Mouse (Mus musculus): ENCODE measurements around the gene Cypt12. TPM values are rescaled to one million over a fixed set of nuclear protein-coding genes. Genes with fewer than 3 reads are reported as not detected.

Cypt12 gene
- not detected for polyA plus RNA-seq (2017; shearing (Covaris generic))

DNA sequence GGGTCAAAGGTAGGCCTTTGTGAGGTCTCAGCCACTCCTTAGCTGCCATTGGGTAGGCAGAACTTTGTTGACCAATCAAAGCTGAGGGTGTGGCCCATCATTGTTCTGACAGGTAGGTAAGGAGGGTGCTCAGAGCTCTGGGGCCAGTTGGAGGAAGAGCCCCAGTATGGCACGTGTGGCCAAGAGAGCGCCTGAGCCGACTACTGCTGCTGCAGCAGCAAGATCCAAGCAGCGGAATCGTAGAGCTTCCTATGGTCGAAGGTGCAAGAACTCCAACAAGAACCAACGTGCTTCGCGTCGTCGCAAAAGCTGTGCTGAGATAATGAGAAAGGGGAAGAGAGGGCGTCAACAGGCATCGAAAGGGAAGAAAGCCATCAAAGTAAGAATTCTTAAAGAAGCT lies at the start of gene Cypt12:
Gene Cypt12 (plus strand): TSS at position 112 of the 400 bp plus-strand sequence.
- no peak for ATAC-seq

- ATAC-seq, result no peak
These were observed 34.4 kb upstream of the Cypt12 start for GRCm38 (mm10) chr3:17913796-17914195.

DNA sequence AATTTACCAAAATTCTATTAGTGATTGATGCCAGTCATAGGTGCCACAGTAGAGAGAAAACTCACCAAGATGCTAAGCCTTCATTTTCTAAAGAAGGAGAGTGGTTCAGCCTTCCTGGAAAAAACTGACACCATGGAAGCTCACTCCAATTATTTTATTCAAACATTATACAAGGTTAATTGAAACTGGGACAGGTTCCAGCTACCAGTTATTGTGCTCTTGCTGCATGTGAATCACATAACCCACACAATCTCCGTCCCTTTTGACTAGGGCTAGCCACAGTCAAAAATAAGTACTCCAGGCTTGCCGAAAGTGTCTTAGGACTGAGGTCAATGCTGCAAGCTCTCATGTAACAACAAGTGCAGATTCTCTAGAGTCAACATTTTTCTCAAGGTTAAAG lies 8.0 kb upstream of the Cypt12 start:
- no peak for ATAC-seq

Measured in inflammation-experienced regulatory T-cells, adult 6 months (primary cell).